Mouse (Mus musculus) thymus, postnatal 10 days (tissue): ENCODE results near the gene Olfr403.
"Not testable (repeated sequence)": the region's sequence is repeated elsewhere in the genome, so short reads cannot be mapped to it uniquely, and the experiment has no call there.

Experiments
- DNase-seq, 2 experiments: peaks; one replicate each; pipeline ENCODE4 v3.0.0; 2021; ENCODE audit warnings: low spot score in 2 of 2

Olfr403 gene

DNA sequence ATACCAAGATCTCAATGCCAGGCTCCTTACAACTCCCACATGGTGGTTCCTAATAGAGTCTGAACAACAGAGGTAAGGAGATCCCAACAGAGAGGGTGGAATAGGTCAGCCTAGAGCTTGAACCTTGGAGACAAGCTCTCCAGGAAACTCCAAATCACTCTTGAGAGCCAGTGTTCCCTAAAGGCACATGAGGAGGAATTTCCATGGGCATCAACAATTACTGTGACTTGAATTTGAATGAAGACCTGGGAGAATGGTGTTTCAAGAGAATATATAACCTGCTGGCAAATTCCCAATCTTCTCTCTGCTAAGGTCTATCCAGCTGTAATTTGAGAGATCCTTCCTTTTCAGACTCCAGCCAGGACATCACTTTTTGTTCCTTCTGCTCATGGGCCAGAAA lies at the start of gene Olfr403:
TSS of gene Olfr403 (plus strand) at position 301 of the 400 bp plus-strand sequence.
- no peak for DNase-seq

GRCm38 (mm10) chr11:74140001-74140400 lies 46.0 kb upstream of the Olfr403 start:
- DNase-seq, result not testable (repeated sequence)

DNA sequence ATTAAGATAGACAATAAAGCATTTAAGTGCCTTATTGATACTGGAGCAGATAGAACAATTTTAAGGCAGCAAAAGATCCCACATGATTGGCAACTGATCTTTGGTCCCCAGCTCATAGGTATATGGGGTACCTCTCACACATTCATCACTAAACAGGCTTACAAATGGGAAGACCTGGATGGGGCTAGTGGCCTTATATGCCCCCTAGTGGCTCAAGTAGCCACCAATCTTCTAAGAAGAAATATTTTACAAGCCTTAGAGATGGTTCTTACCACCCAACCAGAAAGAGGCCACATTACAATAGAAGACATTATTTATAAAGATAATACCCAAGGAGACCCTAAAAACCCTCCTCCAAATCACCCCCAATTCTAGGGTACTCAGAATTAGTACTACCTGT lies 40.2 kb upstream of the Olfr403 start:
- DNase-seq, result no peak

DNA sequence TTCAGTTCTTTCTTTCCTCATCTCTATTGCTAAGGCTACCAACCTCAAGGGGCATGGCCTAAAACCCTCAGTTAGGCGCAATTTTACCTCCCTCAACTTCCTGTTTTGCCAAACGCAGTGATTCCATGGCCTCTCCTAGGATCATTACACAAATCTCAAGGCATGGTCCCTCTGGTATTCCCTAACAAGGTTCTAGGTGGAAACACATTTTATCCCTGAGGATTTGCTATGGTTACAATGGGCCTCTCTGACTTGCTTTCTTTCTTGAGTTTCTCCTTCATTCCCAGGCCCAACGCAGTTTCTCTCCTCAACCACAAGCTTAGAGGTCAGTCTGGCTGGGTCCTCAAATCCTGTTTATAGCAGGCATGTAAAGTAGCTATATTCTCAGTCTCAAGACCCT lies 32.8 kb upstream of the Olfr403 start, which contains the start of gene Olfr402:
TSS of gene Olfr402 (plus strand) at position 301 of the 400 bp plus-strand sequence.
- no peak for DNase-seq

- no peak for DNase-seq
Measured at GRCm38 (mm10) chr11:74168771-74169170, 17.3 kb upstream of the Olfr403 start.

DNA sequence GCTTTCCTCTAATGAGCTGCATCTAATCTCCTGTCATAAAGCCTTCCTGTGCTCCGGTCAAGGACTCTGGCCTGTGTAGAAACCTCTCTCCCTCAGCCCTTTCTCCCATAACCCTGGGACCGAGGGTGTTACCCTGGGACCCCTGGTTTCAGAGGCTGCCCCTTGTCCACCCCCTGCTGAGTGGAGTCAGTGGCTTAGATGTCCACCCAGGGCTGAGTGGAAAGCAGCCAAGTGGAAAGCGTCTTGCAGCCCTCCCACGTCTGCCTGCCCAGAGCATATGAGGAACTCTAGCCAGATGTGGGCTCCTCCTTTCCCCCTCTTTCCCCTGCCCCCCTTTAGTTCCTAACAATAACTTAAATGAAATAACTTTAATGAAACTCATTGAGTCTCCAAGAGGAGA lies 2.9 kb upstream of the Olfr403 start:
- DNase-seq, result no peak

- no peak for DNase-seq
Measured at GRCm38 (mm10) chr11:74183745-74184144, 2.3 kb upstream of the Olfr403 start.

DNA sequence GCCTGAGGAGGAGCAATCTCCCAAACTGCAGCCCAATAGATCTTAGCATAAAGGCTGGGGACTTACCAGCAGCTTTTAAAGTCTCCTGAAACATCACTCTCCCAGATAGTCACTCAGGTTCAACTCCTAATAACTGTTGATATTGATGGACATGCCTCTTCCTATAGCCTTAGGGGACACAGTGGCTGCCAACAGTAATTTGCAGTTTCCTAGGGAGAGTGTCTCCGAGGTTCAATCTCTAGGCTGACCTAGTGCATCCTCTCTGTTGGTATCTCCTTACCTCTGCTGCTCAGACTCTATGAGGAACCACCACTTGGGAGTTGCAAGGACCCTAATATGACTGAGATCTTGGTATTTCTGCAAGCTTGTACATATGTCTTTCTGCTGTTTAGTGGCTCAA lies 25.2 kb downstream of the Olfr403 start, which contains the start of gene Olfr43:
TSS of gene Olfr43 (minus strand) at position 101 of the 400 bp plus-strand sequence.
- DNase-seq, result no peak

GRCm38 (mm10) chr11:74241201-74241600 lies 55.2 kb downstream of the Olfr403 start:
- no peak for DNase-seq
